Mouse (Mus musculus): ENCODE results near the gene Gtf2ird1. TPM values are rescaled to one million over a fixed set of nuclear protein-coding genes. Genes with fewer than 3 reads are reported as not detected.

Gtf2ird1 gene
- polyA plus RNA-seq, 1 experiment, result 52.5 TPM

DNA sequence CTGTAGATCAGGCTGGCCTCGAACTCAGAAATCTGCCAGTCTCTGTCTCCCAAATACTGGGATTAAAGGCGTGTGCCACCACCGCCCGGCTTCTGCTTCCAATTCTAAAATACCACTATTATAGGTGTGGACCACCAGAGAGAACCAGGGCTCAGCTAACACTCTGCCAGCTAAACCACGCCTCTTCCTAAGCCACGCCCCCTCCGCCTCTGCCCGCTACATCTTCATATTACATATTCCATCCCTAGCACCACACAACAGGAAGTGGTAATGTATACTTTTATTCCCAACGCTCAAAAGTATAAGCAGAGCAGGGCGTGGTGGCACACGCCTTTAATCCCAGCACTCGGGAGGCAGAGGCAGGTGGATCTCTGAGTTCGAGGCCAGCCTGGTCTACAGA is 133.2 kb downstream of the Gtf2ird1 start:
- 76% methylated on average over 13 of the region's 13 CpGs for WGBS
- DNase-seq (ENCODE audit: low read depth, low spot score), result no peak

DNA sequence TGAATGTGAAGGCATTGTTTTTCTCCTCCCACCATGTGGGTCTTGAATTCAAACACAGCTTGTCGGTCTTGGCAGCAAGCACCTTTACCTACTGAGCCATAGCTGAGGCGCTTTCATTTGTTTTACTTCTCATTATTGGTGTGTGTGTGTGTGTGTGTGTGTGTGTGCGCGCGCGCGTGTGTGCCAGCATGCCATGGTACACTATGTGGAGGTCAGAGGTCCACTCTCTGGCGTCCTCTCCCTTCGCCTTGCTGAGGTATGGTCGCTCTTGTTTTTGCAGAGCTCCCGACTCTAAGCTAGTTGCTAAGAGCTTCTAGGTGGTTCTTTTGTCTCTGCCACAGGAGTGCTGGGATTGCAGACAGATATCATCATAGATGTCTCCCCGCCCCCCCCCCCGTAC is 134.2 kb downstream of the Gtf2ird1 start:
- no peak for DNase-seq (ENCODE audit: low read depth, low spot score)
- WGBS, result 74% methylated on average over 13 of the region's 13 CpGs

GRCm38 (mm10) chr5:134321699-134322098 is 134.8 kb downstream of the Gtf2ird1 start:
- DNase-seq (ENCODE audit: low read depth, low spot score), result no peak
- WGBS, result 47% methylated on average over 7 of the region's 7 CpGs

- DNase-seq (ENCODE audit: low read depth, low spot score), result no peak
- 88% methylated on average over 6 of the region's 6 CpGs for WGBS
Observed at GRCm38 (mm10) chr5:134318903-134319302, 137.6 kb downstream of the Gtf2ird1 start.

DNA sequence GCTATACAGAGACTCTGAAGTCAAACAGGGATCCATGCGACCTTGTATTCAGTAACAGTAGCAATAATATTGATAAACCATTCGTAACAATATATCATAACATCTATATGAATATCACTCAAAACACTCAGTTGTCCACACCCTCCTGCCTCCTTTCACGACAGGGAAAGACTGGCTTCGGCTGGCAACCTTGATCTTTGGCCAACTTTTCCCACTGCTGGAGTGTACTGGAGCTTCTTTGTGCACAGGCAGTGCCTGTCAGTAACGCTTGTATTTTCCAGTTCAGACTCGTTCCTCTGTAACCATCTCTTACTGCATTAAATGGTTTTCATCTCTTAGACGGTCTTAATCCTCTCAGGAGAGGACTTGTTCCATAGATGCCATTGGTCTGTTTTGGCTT is 139.8 kb downstream of the Gtf2ird1 start:
- DNase-seq (ENCODE audit: low read depth, low spot score), result peak; percentile 46
- WGBS, result 22% methylated on average over 7 of the region's 7 CpGs

DNA sequence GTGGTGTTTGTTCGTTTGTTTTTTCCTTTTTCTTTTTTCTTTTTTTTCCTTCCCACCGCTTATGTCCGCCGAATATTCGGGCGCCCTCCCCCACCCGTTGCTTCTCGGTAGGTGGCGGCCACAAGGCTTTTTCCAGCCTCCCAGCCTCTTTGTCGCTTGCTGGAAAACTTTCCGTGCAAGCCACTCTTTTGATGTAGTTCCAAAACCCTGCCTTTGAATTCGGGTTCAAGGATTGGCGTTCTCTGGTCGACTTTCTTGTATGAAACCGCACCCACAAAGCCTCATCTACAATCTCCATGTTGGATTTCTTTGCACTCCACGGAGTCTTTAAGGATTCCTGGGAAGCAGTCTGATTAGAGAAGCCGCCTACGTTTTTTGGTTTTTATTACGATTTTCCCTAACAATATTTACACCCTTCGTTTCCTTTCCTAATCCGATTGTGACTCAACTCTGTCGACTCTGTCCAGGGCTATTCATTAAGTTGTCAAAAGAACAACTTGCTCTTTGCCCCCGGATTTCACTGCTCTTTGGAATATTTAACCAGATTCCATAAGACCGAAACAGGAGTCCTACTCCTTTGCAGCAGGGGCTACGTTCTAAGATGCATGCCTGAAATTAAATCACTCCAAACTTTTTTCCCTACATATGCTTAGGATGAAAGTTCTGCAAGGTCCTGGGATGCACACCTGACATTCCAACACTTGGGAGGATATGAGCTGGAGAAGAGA is 140.7 kb downstream of the Gtf2ird1 start:
- WGBS, result 2% methylated on average over 25 of the region's 25 CpGs
- DNase-seq (ENCODE audit: low read depth, low spot score), result peak; percentile 33

GRCm38 (mm10) chr5:134314688-134315622 is 141.6 kb downstream of the Gtf2ird1 start, which contains the start of gene Gtf2i:
TSS of gene Gtf2i (minus strand) at chr5:134314760.
- 1% methylated on average over 40 of the region's 40 CpGs for WGBS
- DNase-seq (ENCODE audit: low read depth, low spot score), result peak; percentile 84

GRCm38 (mm10) chr5:134314068-134314674 is 142.3 kb downstream of the Gtf2ird1 start:
- 2% methylated on average over 60 of the region's 64 CpGs for WGBS
- no peak for DNase-seq (ENCODE audit: low read depth, low spot score)

- WGBS, result 1% methylated on average over 60 of the region's 68 CpGs
- peak; percentile 65 for DNase-seq (ENCODE audit: low read depth, low spot score)
Observed at GRCm38 (mm10) chr5:134313451-134314067, 143.0 kb downstream of the Gtf2ird1 start.

GRCm38 (mm10) chr5:134312691-134313450 is 143.6 kb downstream of the Gtf2ird1 start:
- WGBS, result 10% methylated on average over 19 of the region's 19 CpGs
- DNase-seq (ENCODE audit: low read depth, low spot score), result no peak

- WGBS, result 46% methylated on average over 6 of the region's 6 CpGs
Observed at GRCm38 (mm10) chr5:134311894-134312411, 144.6 kb downstream of the Gtf2ird1 start.

GRCm38 (mm10) chr5:134310201-134310600 is 146.3 kb downstream of the Gtf2ird1 start:
- 92% methylated on average over 9 of the region's 9 CpGs for WGBS
- DNase-seq (ENCODE audit: low read depth, low spot score), result no peak

More at GRCm38 (mm10) chr5:134311894-134312411, 144.6 kb downstream of the Gtf2ird1 start:
- no peak for DNase-seq (ENCODE audit: low read depth, low spot score)

DNA sequence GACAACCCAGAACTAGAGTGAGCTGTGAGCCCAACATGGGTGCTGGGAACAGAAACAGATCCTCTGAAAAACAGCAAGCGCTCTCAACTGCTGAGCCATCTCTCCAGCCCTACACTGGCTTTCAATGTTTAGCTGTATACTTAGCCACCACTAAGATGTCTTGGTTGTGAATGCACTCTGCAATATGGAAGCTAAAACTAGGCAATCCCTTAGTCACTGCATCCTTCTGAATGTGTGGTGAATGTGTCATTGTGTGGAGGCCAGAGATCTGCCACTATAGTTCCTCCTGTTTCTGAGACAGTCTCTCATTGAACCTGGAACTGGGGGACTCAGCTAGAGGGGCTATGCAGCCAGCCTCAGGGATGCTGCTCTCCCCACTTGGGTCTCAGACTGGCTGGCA is 147.2 kb downstream of the Gtf2ird1 start:
- 100% methylated on average over 1 of the region's 1 CpGs for WGBS
- DNase-seq (ENCODE audit: low read depth, low spot score), result no peak

Other genes starting within 250 kb of the Gtf2ird1 start
- gene Ncf1, start 227.1 kb downstream of the Gtf2ird1 start, polyA plus RNA-seq (2012; rRNA removed), result 13.5 and 14.9 TPM in 2 replicates
- gene Gtf2i, start 142.0 kb downstream of the Gtf2ird1 start, polyA plus RNA-seq (2012; rRNA removed), result 29.3 and 30.0 TPM in 2 replicates
- gene Clip2, start 95.7 kb upstream of the Gtf2ird1 start, polyA plus RNA-seq (2012; rRNA removed), result 34.0 and 42.1 TPM in 2 replicates
- gene Syna, start 103.5 kb upstream of the Gtf2ird1 start, polyA plus RNA-seq (2012; rRNA removed), result 1.4 and 2.9 TPM in 2 replicates
- 74.4 and 77.1 TPM in 2 replicates for gene Rfc2, start 124.7 kb upstream of the Gtf2ird1 start, polyA plus RNA-seq (2012; rRNA removed)
- gene Lat2, start 158.3 kb upstream of the Gtf2ird1 start, polyA plus RNA-seq (2012; rRNA removed), result 12.9 TPM in 2 replicates
- 246 and 261 TPM in 2 replicates for gene Eif4h, start 182.8 kb upstream of the Gtf2ird1 start, polyA plus RNA-seq (2012; rRNA removed)
- gene Limk1, start 231.9 kb upstream of the Gtf2ird1 start, polyA plus RNA-seq (2012; rRNA removed), result 5.4 and 7.1 TPM in 2 replicates